Mouse (Mus musculus): Measurements from ENCODE around the gene Ddx27.

- no peak for TF ChIP-seq CTCF (IDR thresholded peaks at IDR 0.05; ENCODE audit: insufficient read depth, low read depth, low read length)
- no peak for TF ChIP-seq POLR2A (IDR thresholded peaks at IDR 0.05; ENCODE audit: insufficient read depth, low read depth, low read length)
These were observed 56.3 kb downstream of the Ddx27 start for GRCm38 (mm10) chr2:167071266-167071640.
